Mouse (Mus musculus) testis, postnatal 14 days (tissue): ENCODE results near the gene Hic2.

Experiments
- DNase-seq: peaks from one replicate; pipeline ENCODE4 v3.0.0; 2021; ENCODE audit warnings: low spot score

The Hic2 gene

DNA sequence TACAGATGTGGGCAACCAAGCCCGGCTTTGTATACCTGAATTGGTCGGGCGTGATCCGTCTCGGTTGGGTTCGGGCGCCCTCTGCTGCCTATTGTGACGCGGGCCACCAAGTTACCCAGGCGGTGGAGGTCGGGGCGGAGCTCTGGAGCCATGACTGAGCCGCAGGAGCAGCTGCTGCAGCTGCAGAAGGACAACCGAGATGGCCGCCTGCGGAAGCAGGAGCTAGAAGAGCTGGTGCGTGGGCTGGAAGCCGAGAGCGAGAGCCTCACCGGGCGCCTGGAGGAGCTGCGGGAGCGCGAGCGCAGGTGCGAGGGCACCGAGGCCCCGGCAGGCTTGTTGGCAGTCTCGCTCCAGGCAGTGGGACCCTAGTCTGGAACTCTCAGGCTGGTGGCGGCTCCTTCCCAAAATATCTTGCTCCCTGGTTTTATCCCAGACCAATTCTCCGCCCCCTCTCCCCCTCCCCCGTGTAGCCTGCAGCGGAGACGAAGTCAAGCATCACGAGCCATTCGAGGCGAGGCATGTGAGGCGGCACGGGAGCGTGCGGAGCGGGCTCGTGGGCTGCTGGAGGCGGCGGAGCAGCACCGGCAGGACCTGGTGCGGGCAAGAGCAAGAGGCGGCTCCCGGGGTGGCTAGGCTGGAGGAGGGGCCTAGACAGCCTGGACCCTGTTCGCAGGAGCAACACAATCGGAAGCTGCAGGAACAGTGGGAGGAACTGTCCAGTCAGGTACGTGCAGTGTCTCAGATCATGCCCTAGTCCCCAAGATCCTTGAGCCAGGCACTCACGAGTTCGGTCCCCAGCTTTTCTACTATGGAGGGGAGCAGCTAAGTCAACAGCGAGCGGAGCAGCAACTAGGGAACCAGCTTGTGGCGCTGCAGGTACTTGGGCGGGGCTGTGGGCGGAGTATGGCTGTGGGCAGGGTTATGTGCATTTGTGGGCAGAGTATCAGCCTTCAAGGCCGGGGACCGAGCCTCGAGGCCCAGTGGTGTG lies 43.1 kb downstream of the Hic2 start:
- peak; percentile 84 for DNase-seq

- peak; percentile 36 for DNase-seq
These were observed 44.2 kb downstream of the Hic2 start for GRCm38 (mm10) chr16:17277342-17278211.

GRCm38 (mm10) chr16:17280471-17280870 lies 47.1 kb downstream of the Hic2 start:
- DNase-seq: no peak

- DNase-seq: no peak
These were observed 49.8 kb downstream of the Hic2 start for GRCm38 (mm10) chr16:17283151-17283550.

- no peak for DNase-seq
These were observed 53.7 kb downstream of the Hic2 start for GRCm38 (mm10) chr16:17287103-17287502.

GRCm38 (mm10) chr16:17291016-17291415 lies 57.6 kb downstream of the Hic2 start:
- DNase-seq: no peak

GRCm38 (mm10) chr16:17292751-17293150 lies 59.4 kb downstream of the Hic2 start:
- peak; percentile 55 for DNase-seq

- DNase-seq: no peak
These were observed 67.4 kb downstream of the Hic2 start for GRCm38 (mm10) chr16:17300818-17301217.

- DNase-seq: no peak
These were observed 70.3 kb downstream of the Hic2 start for GRCm38 (mm10) chr16:17303521-17304245.

DNA sequence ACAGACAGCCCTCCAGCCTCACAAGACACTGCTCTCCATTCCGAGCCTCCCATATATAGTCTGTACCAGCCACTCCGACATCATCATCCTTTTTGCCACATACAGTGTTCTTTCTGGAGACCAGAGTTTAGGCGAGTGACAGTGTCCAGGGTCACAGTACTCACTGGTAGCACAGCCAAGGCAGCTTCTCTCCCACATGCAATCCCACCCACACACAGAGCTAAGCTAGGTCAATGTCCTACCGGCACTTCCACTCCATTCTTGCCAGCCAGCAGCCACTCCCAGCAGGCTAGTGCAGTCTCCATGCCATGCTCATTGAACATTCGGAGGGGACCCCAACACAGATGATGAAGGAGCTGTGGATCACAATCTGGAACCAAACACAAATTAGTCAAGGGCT lies 74.1 kb downstream of the Hic2 start:
- DNase-seq: no peak

- DNase-seq: no peak
These were observed 75.7 kb downstream of the Hic2 start for GRCm38 (mm10) chr16:17309036-17309435.

GRCm38 (mm10) chr16:17312531-17312930 lies 79.2 kb downstream of the Hic2 start:
- no peak for DNase-seq
